Comparison of ENCODE assay signal across 12 mouse cellular contexts in the genomic region with DNA sequence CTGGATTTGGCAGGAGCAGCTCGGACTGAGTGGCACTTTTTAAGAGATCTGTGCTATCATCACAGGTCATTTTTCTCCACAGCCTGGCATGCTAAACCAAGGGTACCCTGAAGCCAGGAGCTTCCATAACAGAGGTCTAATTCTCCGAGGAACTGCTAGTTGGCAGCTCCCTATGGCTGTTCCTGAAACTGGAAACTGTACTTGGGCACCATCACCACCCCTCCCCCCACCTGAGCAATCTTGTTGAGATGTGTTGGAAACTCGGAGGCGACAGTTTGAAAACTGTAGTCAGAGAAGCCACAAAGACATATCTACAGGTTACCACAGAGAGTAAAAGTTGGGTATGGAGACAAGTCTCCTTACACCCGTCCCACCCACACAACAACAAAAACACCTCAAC.
A peak's percentile ranks its signal among the peaks of the same experiment; 100 is the strongest.
DNase-seq lines count a peak whose midpoint lies in the region; ATAC-seq and TF ChIP-seq lines count a peak whose summit lies in the region.
"Had no signal": no experiment of that assay in that cellular context is flagged by ENCODE, and none has a peak within 500 bp of the region (broad histone marks: within the 10 kb centered on the region; RNA-seq: fewer than 3 reads in every experiment).

No protein-coding gene starts in this region.

- no peak overlapping the region for H3K27ac ChIP-seq in heart, embryonic 13.5 days (replicated peaks)
- peak overlapping the region; percentile 74; the same call in 1 of the 2 replicates for H3K27ac ChIP-seq in spleen, adult 2 months (ENCODE audit: insufficient read depth, low read length)
- peak overlapping the region; percentile 78 for H3K27ac ChIP-seq in embryonic fibroblast, embryonic 13.5 days (ENCODE audit: insufficient read depth, low read length)
- H3K27ac ChIP-seq: hindbrain, embryonic 14.5 days; stomach, embryonic 15.5 days had no signal

- no peak for TF ChIP-seq CTCF in spleen, adult 2 months (IDR thresholded peaks at IDR 0.05; ENCODE audit: extremely low read depth, insufficient read depth, insufficient read length, insufficient replicate concordance)
- no peak for TF ChIP-seq CTCF in embryonic fibroblast, embryonic 13.5 days (IDR thresholded peaks at IDR 0.05; ENCODE audit: borderline replicate concordance, insufficient read depth, low read length)

- H3K4me1 ChIP-seq in heart, embryonic 13.5 days: peaks cover 10% of the 10 kb centered on the region; the same call in 1 of the 2 replicates
- H3K4me1 ChIP-seq in spleen, adult 2 months (ENCODE audit: control insufficient read depth, insufficient read depth, insufficient read length): no peaks in the 10 kb centered on the region
- H3K4me1 ChIP-seq in embryonic fibroblast, embryonic 13.5 days (ENCODE audit: control insufficient read depth, insufficient read depth, low read length): 0 out of 2 replicates have a peak, but pooled peaks cover 7% of the 10 kb centered on the region
- H3K4me1 ChIP-seq: stomach, embryonic 15.5 days had no signal

- ATAC-seq in heart, embryonic 13.5 days (ENCODE audit: extremely low read depth, insufficient number of reproducible peaks, low FRiP score, low TSS enrichment): no peak

- TF ChIP-seq POLR2A in spleen, adult 2 months (IDR thresholded peaks at IDR 0.05; ENCODE audit: low read depth, low read length): no peak
- TF ChIP-seq POLR2A in embryonic fibroblast, embryonic 13.5 days (IDR thresholded peaks at IDR 0.05; ENCODE audit: low read depth, low read length): no peak

- peak overlapping the region; percentile 40; the same call in 1 of the 2 replicates for H3K9ac ChIP-seq in heart, embryonic 13.5 days
- H3K9ac ChIP-seq: hindbrain, embryonic 14.5 days; stomach, embryonic 15.5 days had no signal

- no peaks in the 10 kb centered on the region for H3K27me3 ChIP-seq in heart, embryonic 13.5 days (replicated peaks)
- H3K27me3 ChIP-seq in spleen, adult 2 months (ENCODE audit: control insufficient read depth, insufficient read depth, low read length): no peaks in the 10 kb centered on the region
- H3K27me3 ChIP-seq: stomach, embryonic 15.5 days had no signal

- 35% methylated on average over 5 of the region's 5 CpGs for WGBS in heart, embryonic 13.5 days
- 50% methylated on average over 5 of the region's 5 CpGs for WGBS in spleen, adult 2 months

- H3K36me3 ChIP-seq in heart, embryonic 13.5 days: no peaks in the 10 kb centered on the region
- H3K36me3 ChIP-seq in spleen, adult 2 months (ENCODE audit: control insufficient read depth, insufficient read depth, low read length): no peaks in the 10 kb centered on the region
- H3K36me3 ChIP-seq: stomach, embryonic 15.5 days had no signal

- H3K4me3 ChIP-seq in heart, embryonic 13.5 days: peak overlapping the region; percentile 20
- H3K4me3 ChIP-seq in spleen, adult 2 months (ENCODE audit: extremely low read depth, insufficient read depth, insufficient read length): no peak overlapping the region
- no peak overlapping the region for H3K4me3 ChIP-seq in embryonic fibroblast, embryonic 13.5 days (ENCODE audit: insufficient read depth, low read length)
- H3K4me3 ChIP-seq: stomach, embryonic 15.5 days had no signal

- peak overlapping the region; percentile 57 for H3K4me2 ChIP-seq in heart, embryonic 13.5 days
- H3K4me2 ChIP-seq: hindbrain, embryonic 14.5 days; stomach, embryonic 15.5 days had no signal

- no peak for DNase-seq in heart, adult 8-10 months (ENCODE audit: low spot score)
- peak in 1 of 2 experiments; percentile 7 for DNase-seq in spleen, adult 2 months (ENCODE audit: low read depth in 1 of 2, low spot score in 2 of 2)
- no peak for DNase-seq in spleen, adult 18-20 months
- no peak for DNase-seq in adrenal gland, postnatal 4 days (ENCODE audit: low spot score in 2 of 2)
- DNase-seq in ovary, adult 18-20 months (ENCODE audit: low spot score): no peak
- DNase-seq: left cerebral cortex, postnatal 4 days; lung, postnatal 10 days; retina, postnatal 1 day had no signal

- H3K9me3 ChIP-seq in heart, embryonic 13.5 days: no peaks in the 10 kb centered on the region
- H3K9me3 ChIP-seq: stomach, embryonic 15.5 days had no signal
